Mouse (Mus musculus) hindbrain, embryonic 15.5 days (tissue): ENCODE results near the gene 3110082I17Rik. TPM values are rescaled to one million over a fixed set of nuclear protein-coding genes. Genes with fewer than 3 reads are reported as not detected.

Experiments
- ATAC-seq: fragments of 200-750 bp; cut with Nextera tagmentation; 2 replicates; pipeline ENCODE4 v1.8.0; 2017; ENCODE audit warnings: low read depth, moderate number of reproducible peaks, moderate TSS enrichment; ENCODE audit not compliant: low FRiP score
- H3K27ac ChIP-seq: fragments of 300-500 bp; sonication (generic); replicated peaks from 2 replicates; pipeline ENCODE4 v1.5.1; 2015; ENCODE audit warnings: mild to moderate bottlenecking, inconsistent platforms
- H3K27me3 ChIP-seq: fragments of 300-500 bp; sonication (generic); 2 replicates; pipeline ENCODE4 v1.6.1; 2015; ENCODE audit warnings: control low read depth, inconsistent platforms
- H3K36me3 ChIP-seq: fragments of 300-500 bp; sonication (generic); 2 replicates; pipeline ENCODE4 v1.6.1; 2015; ENCODE audit warnings: control low read depth, inconsistent platforms
- H3K4me1 ChIP-seq: fragments of 300-500 bp; sonication (generic); replicated peaks from 2 replicates; pipeline ENCODE4 v1.6.1; 2015; ENCODE audit warnings: control low read depth, inconsistent platforms
- H3K4me2 ChIP-seq: fragments of 300-500 bp; sonication (generic); 2 replicates; pipeline ENCODE4 v1.6.1; 2015; ENCODE audit warnings: moderate library complexity, mild to moderate bottlenecking, inconsistent platforms
- H3K4me3 ChIP-seq: fragments of 300-500 bp; sonication (generic); 2 replicates; pipeline ENCODE4 v1.5.1; 2015; ENCODE audit warnings: mild to moderate bottlenecking, inconsistent platforms
- H3K9ac ChIP-seq: fragments of 300-500 bp; sonication (generic); 2 replicates; pipeline ENCODE4 v1.6.1; 2015; ENCODE audit warnings: inconsistent platforms
- H3K9me3 ChIP-seq: fragments of 300-500 bp; sonication (generic); 2 replicates; pipeline ENCODE4 v1.6.1; 2016; ENCODE audit warnings: control low read depth, inconsistent platforms
- WGBS: fragments of 180-500 bp; shearing (Covaris S2); methylation state at CpG from one replicate; pipeline ENCODE4 v1.1.7; 2015; 5-methylcytosine and 5-hydroxymethylcytosine counted together
- polyA plus RNA-seq: library from polyadenylated mRNA; unstranded; fragments of >200 nt; fragmentation: Nextera tagmentation; extraction: Ambion mirVana; gene quantifications from 2 replicates; pipeline ENCODE4 v1.2.1, GENCODE M21; 2015

Gene 3110082I17Rik
- polyA plus RNA-seq, 1 experiment from 2014 or later: 17.9 TPM

DNA sequence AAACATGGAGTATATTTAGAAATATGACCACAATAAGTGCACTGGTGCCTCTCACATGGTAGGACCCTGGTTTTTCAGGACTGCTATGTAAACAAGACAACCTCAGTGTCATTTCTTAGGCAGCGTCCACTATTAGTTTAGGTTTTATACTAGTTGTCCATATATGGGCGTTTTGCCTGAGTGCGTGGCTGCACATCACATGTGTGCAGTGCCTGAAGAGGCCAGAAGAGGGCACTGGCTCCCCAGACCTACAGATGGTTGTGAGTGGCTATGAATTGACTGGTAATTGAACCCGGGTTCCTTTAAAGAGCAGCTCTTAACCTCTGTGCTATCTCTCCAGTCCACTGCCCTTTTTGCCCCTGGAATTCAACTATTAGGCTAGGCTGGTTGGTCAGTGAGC is 43.4 kb downstream of the 3110082I17Rik start:
- H3K4me2 ChIP-seq: no peak overlapping the region
- no peak overlapping the region for H3K9ac ChIP-seq
- H3K27ac ChIP-seq: no peak overlapping the region
- H3K4me1 ChIP-seq: peaks cover 19% of the 10 kb centered on the region
- no peak overlapping the region for H3K4me3 ChIP-seq
- H3K9me3 ChIP-seq: no peaks in the 10 kb centered on the region
- no peak for ATAC-seq
- 92% methylated on average over 4 of the region's 4 CpGs for WGBS
- H3K36me3 ChIP-seq: no peaks in the 10 kb centered on the region
- H3K27me3 ChIP-seq: no peaks in the 10 kb centered on the region

DNA sequence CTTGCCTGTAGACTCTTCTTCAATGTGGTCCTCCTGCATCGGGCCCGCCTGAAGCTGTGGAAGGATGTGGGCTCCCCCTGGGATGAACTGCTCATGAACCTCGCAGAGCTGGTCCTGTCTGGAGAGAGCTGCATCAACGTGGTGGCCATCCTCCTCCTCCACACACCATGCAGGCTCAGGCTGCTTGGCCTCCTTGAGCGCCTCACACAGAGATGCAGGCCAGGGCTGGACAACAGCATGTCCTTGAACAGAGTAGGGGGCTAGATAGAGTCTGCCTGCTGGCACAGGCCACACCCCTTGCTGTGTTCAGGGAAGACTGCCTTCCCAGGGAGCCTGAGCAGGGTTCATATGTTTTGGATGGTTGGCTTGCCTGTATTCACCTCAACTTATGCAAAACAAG is 45.3 kb downstream of the 3110082I17Rik start:
- peaks cover 19% of the 10 kb centered on the region for H3K4me1 ChIP-seq
- 93% methylated on average over 5 of the region's 5 CpGs for WGBS
- H3K4me2 ChIP-seq: no peak overlapping the region
- H3K4me3 ChIP-seq: no peak overlapping the region
- no peak overlapping the region for H3K27ac ChIP-seq
- no peaks in the 10 kb centered on the region for H3K27me3 ChIP-seq
- ATAC-seq: no peak
- no peak overlapping the region for H3K9ac ChIP-seq
- H3K36me3 ChIP-seq: no peaks in the 10 kb centered on the region
- H3K9me3 ChIP-seq: no peaks in the 10 kb centered on the region

DNA sequence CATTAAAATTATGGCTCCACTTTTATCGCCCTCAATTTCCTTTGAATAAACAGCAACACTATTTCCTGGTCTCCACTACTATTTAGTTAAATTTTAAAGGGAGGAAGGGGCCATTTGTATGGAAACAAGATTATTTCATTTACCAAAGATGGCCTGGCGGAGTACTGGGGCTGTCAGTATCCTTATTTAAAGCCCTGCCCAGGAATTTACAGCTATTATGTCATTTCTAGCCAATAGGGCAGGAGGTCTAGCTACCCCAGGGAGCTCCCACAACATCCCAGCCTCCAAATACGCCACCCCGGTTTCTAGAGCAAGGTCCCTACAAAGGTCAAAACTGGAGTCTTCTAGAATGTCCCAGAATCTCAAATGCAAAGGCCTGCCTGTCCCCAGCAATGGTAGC is 46.8 kb downstream of the 3110082I17Rik start:
- WGBS: 83% methylated on average over 4 of the region's 4 CpGs
- no peak overlapping the region for H3K27ac ChIP-seq
- no peaks in the 10 kb centered on the region for H3K36me3 ChIP-seq
- no peaks in the 10 kb centered on the region for H3K9me3 ChIP-seq
- no peak for ATAC-seq
- no peak overlapping the region for H3K4me3 ChIP-seq
- no peaks in the 10 kb centered on the region for H3K27me3 ChIP-seq
- H3K4me1 ChIP-seq: peaks cover 5% of the 10 kb centered on the region
- H3K4me2 ChIP-seq: no peak overlapping the region
- no peak overlapping the region for H3K9ac ChIP-seq

DNA sequence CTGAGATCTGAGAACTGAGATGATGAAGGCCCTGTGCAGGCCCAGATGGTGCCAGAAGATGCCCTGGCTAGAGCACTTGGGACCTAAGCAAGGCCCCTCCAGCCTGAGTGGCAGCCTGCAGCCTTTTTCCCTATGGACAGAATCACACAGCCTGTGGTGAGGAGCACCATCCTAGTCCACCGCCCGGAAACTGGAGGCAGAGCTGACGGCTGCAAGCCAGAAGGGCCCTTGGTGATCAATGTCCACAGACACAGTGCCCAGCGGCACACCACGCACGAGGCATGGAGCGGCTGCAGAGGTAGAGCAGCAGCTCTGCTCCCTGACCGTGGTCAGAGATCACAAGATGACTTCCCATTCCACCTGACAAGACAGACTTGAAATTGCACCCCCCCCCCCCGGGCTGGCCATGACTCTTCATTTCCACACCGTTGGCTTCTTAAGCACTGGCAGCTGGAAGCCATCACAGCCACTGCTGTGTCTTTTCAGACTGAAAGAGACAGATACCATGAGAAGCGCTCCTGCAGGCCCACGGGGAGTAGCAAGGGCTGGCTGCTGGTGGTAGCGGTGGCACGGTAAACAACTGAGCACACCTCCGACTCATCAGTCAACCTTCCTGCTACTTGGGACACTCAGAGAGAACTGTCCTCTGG is 48.5 kb downstream of the 3110082I17Rik start:
- ATAC-seq: no peak
- H3K4me3 ChIP-seq: no peak overlapping the region
- H3K9ac ChIP-seq: no peak overlapping the region
- no peak overlapping the region for H3K27ac ChIP-seq
- peaks cover 7% of the 10 kb centered on the region for H3K4me1 ChIP-seq
- no peak overlapping the region for H3K4me2 ChIP-seq
- no peaks in the 10 kb centered on the region for H3K27me3 ChIP-seq
- H3K9me3 ChIP-seq: no peaks in the 10 kb centered on the region
- 61% methylated on average over 15 of the region's 15 CpGs for WGBS
- no peaks in the 10 kb centered on the region for H3K36me3 ChIP-seq

DNA sequence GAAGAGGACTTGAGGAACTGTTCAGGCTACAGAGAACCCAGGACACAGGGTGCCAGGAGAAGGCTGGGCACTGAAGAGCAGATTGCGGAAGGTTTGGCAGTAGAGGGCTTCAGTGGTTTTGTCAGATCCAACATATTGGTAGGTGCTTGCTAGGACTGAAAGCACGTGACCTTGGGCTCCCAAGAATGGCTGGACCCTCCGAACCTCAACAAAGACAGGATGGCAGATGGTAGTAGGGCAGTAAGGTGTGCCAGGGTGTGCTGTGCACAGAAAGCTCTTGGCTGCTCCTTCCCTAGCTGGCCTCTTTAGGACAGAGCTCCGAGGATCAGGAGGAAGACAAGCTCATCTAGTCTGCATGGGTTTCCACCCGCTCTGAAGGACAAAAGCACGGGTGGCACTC is 49.2 kb downstream of the 3110082I17Rik start:
- Histone ChIP-seq H3K9ac (no peak overlapping the region), H3K9me3 (no peaks in the 10 kb centered on the region), H3K4me2 (no peak overlapping the region), H3K4me1 (peaks cover 7% of the 10 kb centered on the region), H3K27ac (no peak overlapping the region), H3K27me3 (no peaks in the 10 kb centered on the region), H3K36me3 (no peaks in the 10 kb centered on the region), H3K4me3 (no peak overlapping the region)
- no peak for ATAC-seq
- 88% methylated on average over 6 of the region's 6 CpGs for WGBS

DNA sequence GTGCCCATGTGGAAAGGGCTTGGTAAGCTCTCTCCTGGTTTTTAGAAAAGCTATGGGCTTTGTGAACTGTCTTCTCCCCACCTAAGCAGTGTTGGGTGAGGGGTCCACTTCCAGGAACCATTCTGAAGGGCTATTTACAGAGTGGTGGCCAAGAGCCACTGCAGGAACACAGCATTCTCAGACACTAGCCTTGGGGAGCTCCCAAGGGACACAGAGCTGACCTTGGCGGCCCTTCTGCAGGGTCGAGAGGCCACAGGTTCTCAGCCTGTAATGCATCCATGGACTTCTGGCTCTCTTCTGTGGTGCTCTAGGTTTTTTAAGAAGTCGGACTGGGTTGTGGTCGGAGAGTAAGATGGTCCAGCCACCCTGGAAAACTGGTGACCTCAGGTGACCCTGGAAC is 50.3 kb downstream of the 3110082I17Rik start:
- WGBS: 85% methylated on average over 4 of the region's 4 CpGs

DNA sequence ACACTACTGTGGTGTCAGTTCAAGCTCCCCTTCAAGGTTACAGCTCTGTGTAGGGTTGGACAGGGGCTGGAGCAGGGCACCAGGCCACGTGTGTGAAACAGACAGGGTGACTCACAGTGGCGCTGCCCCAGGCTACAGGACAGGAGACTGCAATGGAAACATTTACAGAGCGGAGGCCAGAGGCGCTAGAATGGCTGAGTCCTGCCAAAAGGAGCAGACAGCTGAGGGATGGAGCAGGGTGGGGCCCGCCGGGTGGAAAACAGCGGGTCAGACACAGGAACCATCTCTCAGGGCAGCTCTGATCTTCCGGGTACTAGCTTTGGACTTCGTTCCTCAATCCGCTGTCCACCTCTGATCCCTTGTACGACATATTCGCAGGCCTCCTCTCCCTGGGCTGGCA is 50.9 kb downstream of the 3110082I17Rik start:
- Histone ChIP-seq H3K4me1 (peaks cover 7% of the 10 kb centered on the region), H3K9me3 (no peaks in the 10 kb centered on the region), H3K36me3 (no peaks in the 10 kb centered on the region), H3K27ac (no peak overlapping the region), H3K27me3 (no peaks in the 10 kb centered on the region), H3K9ac (no peak overlapping the region), H3K4me2 (no peak overlapping the region), H3K4me3 (no peak overlapping the region)
- no peak for ATAC-seq
- 82% methylated on average over 12 of the region's 12 CpGs for WGBS

More for the DNA sequence above, 50.3 kb downstream of the 3110082I17Rik start:
- H3K36me3 ChIP-seq: no peaks in the 10 kb centered on the region
- no peak for ATAC-seq
- H3K9me3 ChIP-seq: no peaks in the 10 kb centered on the region
- no peaks in the 10 kb centered on the region for H3K27me3 ChIP-seq
- H3K4me3 ChIP-seq: no peak overlapping the region
- no peak overlapping the region for H3K9ac ChIP-seq
- no peak overlapping the region for H3K27ac ChIP-seq
- peaks cover 7% of the 10 kb centered on the region for H3K4me1 ChIP-seq
- no peak overlapping the region for H3K4me2 ChIP-seq

DNA sequence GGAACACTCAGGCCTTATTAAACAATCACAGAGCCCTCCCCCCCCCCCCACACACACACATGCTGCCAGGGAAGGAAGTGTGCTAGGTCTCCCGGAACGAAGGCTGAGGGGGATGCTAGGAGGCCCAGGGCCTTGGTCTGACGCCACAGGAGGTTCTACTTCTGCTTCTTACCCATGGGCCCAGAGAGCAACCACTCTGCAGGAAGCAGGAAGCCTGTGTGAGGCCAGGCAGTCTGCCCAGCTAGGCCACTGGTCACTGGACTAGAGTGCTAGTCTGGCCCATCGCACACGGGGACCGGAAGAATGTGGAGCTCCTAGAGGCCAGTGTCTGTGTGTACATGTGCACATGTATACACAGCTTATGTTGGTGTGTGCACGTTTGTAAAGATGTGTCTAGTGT is 51.8 kb downstream of the 3110082I17Rik start:
- Histone ChIP-seq H3K4me3 (no peak overlapping the region), H3K9ac (no peak overlapping the region), H3K27me3 (no peaks in the 10 kb centered on the region), H3K27ac (no peak overlapping the region), H3K4me1 (peaks cover 7% of the 10 kb centered on the region), H3K9me3 (no peaks in the 10 kb centered on the region), H3K36me3 (no peaks in the 10 kb centered on the region), H3K4me2 (no peak overlapping the region)
- 86% methylated on average over 7 of the region's 7 CpGs for WGBS
- no peak for ATAC-seq

DNA sequence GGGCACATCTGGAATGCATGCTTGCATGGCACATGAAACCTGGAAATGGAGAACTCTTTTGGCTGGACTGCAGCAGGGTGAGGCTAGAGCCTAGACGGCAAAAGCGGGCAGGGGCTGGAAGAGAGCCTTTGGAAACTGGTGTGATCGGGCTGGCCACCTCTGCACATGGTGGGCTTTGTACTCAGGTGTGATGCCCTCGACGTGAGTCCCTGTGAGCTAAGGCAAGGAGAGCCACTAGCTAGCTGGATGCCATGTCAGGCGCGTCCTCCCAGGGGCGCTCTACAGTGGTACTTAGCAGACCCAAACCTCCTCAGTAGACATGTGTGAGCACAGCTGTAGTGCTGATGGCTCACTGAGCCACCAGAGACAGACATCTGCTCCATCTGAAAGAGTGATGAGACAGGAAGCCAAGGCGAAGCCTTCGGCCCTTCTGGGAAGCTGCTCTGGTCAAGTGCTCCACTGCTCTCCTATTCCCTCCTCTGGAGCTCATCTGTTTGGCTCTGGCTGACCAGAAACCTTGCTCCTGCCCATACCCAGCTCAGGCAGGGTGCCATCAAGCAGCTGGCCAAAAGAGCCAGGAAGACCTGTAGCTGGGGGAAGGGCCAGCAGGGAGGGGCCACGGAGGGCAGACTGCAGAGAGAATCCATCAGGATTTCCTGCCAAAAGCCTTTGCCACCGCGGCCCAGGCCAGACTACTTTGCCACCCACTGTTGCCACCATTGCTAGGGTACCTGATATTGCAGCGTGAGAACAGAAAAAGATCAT is 53.0 kb downstream of the 3110082I17Rik start:
- Histone ChIP-seq H3K27ac (no peak overlapping the region), H3K36me3 (no peaks in the 10 kb centered on the region)

DNA sequence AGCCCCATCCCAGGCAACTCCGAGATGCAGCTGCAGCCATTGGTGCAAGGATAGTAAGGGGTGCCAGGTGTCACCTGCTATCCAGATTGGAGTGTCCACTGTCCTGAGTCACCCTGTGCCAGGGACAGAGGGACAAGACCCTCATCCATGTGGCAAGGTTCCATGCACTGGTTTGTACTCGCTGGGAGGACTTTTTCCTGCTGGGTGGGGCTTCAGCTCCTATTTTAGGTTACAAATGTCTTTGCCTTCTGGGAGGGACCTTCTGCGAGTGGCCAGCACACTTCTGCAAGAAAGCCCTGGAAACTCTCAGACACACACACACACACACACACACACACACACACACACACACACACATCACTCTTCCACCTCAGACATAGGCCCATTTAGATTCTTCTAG is 54.4 kb downstream of the 3110082I17Rik start:
- ATAC-seq: no peak
- no peak overlapping the region for H3K27ac ChIP-seq
- 79% methylated on average over 3 of the region's 3 CpGs for WGBS

More for the DNA sequence above, 53.0 kb downstream of the 3110082I17Rik start:
- Histone ChIP-seq H3K9ac (no peak overlapping the region), H3K9me3 (no peaks in the 10 kb centered on the region), H3K4me3 (no peak overlapping the region), H3K27me3 (no peaks in the 10 kb centered on the region), H3K4me1 (peaks cover 7% of the 10 kb centered on the region), H3K4me2 (no peak overlapping the region)
- ATAC-seq: no peak
- 83% methylated on average over 14 of the region's 14 CpGs for WGBS

DNA sequence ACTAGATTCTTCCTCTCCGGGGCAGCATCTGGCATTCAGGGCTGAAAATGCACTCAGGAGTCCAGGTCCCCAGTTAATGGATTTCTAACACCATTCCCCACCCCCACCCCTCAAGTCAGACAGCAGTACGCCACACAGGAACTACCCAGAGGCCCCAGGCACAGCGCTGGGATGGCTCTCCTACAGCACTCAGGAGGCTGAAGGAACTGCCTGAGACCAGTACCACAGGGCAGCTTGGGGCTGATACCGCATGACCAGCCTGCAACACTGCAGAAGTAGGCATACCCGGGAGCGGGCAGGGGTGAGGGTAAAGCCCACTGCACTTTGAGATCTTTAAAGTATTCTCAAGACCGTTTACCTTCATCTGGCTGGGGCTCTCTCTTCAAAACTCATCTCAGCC is 54.8 kb downstream of the 3110082I17Rik start:
- no peaks in the 10 kb centered on the region for H3K9me3 ChIP-seq

More for the DNA sequence above, 54.4 kb downstream of the 3110082I17Rik start:
- Histone ChIP-seq H3K4me1 (peaks cover 7% of the 10 kb centered on the region), H3K4me2 (no peak overlapping the region), H3K27me3 (no peaks in the 10 kb centered on the region), H3K36me3 (no peaks in the 10 kb centered on the region), H3K9ac (no peak overlapping the region), H3K4me3 (no peak overlapping the region), H3K9me3 (no peaks in the 10 kb centered on the region)

DNA sequence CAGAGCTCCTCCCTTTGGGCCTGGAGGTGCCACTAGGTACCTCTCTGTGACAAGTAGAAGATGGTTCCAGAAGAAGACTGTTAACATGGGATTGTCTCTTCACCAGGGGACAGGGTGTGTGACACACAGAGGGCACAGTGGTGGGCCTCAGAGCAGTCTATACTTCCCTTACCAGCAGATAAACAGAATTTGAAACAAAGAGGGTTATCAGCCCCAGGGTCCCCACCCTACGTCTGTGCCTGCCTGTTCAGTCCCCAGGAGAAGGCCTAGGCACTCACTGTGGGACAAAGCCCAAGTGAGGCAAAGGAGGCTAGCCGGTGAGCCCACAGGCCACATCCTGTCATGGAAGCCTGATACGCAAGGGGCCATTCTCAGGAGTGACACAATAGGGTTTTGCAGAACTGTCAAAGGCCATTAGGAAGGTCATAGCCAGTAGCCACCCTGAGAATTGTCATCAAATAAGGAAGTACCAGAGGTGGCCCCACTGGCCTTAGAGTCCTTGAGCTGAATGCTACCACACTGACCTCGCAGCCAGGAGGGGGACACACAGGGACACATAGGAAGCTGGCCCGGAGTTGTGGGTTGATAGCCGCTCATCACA is 55.4 kb downstream of the 3110082I17Rik start, which contains the start of gene C130050O18Rik:
Gene C130050O18Rik (plus strand): TSS at position 480 of the 601 bp plus-strand sequence.
- no peak within 1 kb of the TSS for H3K4me3 ChIP-seq
- H3K4me1 ChIP-seq: peaks cover 7% of the 10 kb centered on the region
- no peak within 1 kb of the TSS for H3K4me2 ChIP-seq
- no peak within 1 kb of the TSS for H3K9ac ChIP-seq
- H3K36me3 ChIP-seq: no peaks in the 10 kb centered on the region
- H3K9me3 ChIP-seq: no peaks in the 10 kb centered on the region
- ATAC-seq: no peak
- H3K27ac ChIP-seq: no peak within 1 kb of the TSS
- WGBS: 85% methylated on average over 6 of the region's 6 CpGs
- H3K27me3 ChIP-seq: no peaks in the 10 kb centered on the region

More for the DNA sequence above, 54.8 kb downstream of the 3110082I17Rik start:
- Histone ChIP-seq H3K27ac (no peak overlapping the region), H3K4me1 (peaks cover 7% of the 10 kb centered on the region), H3K4me3 (no peak overlapping the region), H3K4me2 (no peak overlapping the region), H3K9ac (no peak overlapping the region), H3K27me3 (no peaks in the 10 kb centered on the region), H3K36me3 (no peaks in the 10 kb centered on the region)
- WGBS: 79% methylated on average over 7 of the region's 7 CpGs
- ATAC-seq: no peak
